Mouse (Mus musculus) heart, postnatal 0 days (tissue): ENCODE results near the gene Otulin. TPM values are rescaled to one million over a fixed set of nuclear protein-coding genes. Genes with fewer than 3 reads are reported as not detected.
A peak's percentile ranks its signal among the peaks of the same experiment; 100 is the strongest.

Source experiments
- ATAC-seq: fragments of 200-750 bp; cut with Nextera tagmentation; 2 replicates; pipeline ENCODE4 v1.8.0; 2017; ENCODE audit warnings: low read depth, moderate number of reproducible peaks, moderate library complexity; ENCODE audit not compliant: insufficient read depth
- DNase-seq: peaks from one replicate; pipeline ENCODE4 v3.0.0-alpha.2; 2016; ENCODE audit warnings: low spot score
- H3K27ac ChIP-seq: fragments of 300-500 bp; sonication (generic); 2 replicates; pipeline ENCODE4 v1.5.1; 2014; ENCODE audit warnings: low read depth, mild to moderate bottlenecking
- H3K27me3 ChIP-seq: fragments of 300-500 bp; sonication (generic); 2 replicates; pipeline ENCODE4 v1.6.1; 2014; ENCODE audit warnings: low read length, mixed read lengths; ENCODE audit not compliant: control insufficient read depth, insufficient read depth
- H3K36me3 ChIP-seq: fragments of 300-500 bp; sonication (generic); replicated peaks from 2 replicates; pipeline ENCODE4 v1.6.1; 2014; ENCODE audit warnings: low read length, mixed read lengths; ENCODE audit not compliant: control insufficient read depth, insufficient read depth
- H3K4me1 ChIP-seq: fragments of 300-500 bp; sonication (generic); 2 replicates; pipeline ENCODE4 v1.6.1; 2014; ENCODE audit warnings: antibody characterized with exemption; ENCODE audit not compliant: control insufficient read depth, insufficient read depth
- H3K4me2 ChIP-seq: fragments of 300-500 bp; sonication (generic); 2 replicates; pipeline ENCODE4 v1.6.1; 2014; ENCODE audit warnings: low read depth, mild to moderate bottlenecking, low read length, moderate library complexity
- H3K4me3 ChIP-seq: fragments of 300-500 bp; sonication (generic); 2 replicates; pipeline ENCODE4 v1.5.1; 2014; ENCODE audit warnings: low read depth, low read length
- H3K9ac ChIP-seq: fragments of 300-500 bp; sonication (generic); replicated peaks from 2 replicates; pipeline ENCODE4 v1.6.1; 2014; ENCODE audit warnings: low read depth, low read length, mixed read lengths
- H3K9me3 ChIP-seq: fragments of 300-500 bp; sonication (generic); replicated peaks from 2 replicates; pipeline ENCODE4 v1.6.1; 2016; ENCODE audit warnings: low read length; ENCODE audit not compliant: control insufficient read depth
- CTCF ChIP-seq: IDR thresholded peaks from 2 replicates; pipeline ENCODE4 v1.5.1; 2016; ENCODE audit warnings: antibody characterized with exemption, control low read depth, low read depth
- EP300 ChIP-seq: IDR thresholded peaks from 2 replicates; pipeline ENCODE4 v1.6.1; 2016; ENCODE audit warnings: antibody characterized with exemption, low read depth
- WGBS: fragments of 180-500 bp; shearing (Covaris S2); extraction: QIAGEN DNeasy Blood & Tissue Kit; methylation state at CpG from one replicate; pipeline ENCODE4 v1.1.7; 2014; 5-methylcytosine and 5-hydroxymethylcytosine counted together
- polyA plus RNA-seq: library from polyadenylated mRNA; unstranded; fragments of >200 nt; fragmentation: Nextera tagmentation; extraction: Ambion mirVana; gene quantifications from 2 replicates; pipeline ENCODE4 v1.2.1, GENCODE M21; 2015
- total RNA-seq: library from RNA; depleted of rRNA; stranded (reverse); fragments of >200 nt; gene quantifications from 2 replicates; pipeline ENCODE4 v1.2.3, GENCODE M21; 2014; ENCODE audit warnings: low replicate concordance

The Otulin gene
- total and polyA plus RNA-seq, 2 experiments from 2014 or later = 26.3 to 36.1 TPM

- Histone ChIP-seq H3K9ac (no peak overlapping the region), H3K36me3 (no peaks in the 10 kb centered on the region), H3K4me2 (no peak overlapping the region), H3K4me1 (no peaks in the 10 kb centered on the region), H3K9me3 (no peaks in the 10 kb centered on the region), H3K27ac (no peak overlapping the region), H3K4me3 (no peak overlapping the region), H3K27me3 (no peaks in the 10 kb centered on the region)
- DNase-seq (no peak), ATAC-seq (no peak)
- WGBS = 85% methylated on average over 3 of the region's 3 CpGs
- TF ChIP-seq CTCF (peak; percentile 74), EP300 (no peak)
Observed at GRCm38 (mm10) chr15:27642895-27643294, 12.4 kb upstream of the Otulin start.

DNA sequence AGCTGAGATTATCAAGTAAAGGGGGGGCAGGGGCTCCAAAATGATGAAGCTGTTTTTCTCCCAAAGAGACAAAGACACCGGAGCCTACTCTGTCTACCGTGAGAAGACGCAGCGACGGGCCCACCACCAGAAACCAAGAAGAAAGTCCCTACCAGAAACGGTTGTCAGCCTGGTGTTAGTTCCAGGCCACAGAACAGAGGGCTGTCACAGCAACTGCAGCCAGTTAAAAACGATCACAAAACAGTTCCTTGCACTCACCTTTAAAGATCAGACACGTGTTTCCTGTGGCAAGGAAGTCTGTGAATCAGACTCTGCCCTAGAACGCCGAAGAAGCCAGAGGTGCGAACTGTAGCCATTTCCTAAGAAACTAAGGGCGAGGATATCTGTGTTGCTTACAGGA, 10.7 kb upstream of the Otulin start:
- no peak overlapping the region for H3K9ac ChIP-seq
- TF ChIP-seq EP300 (no peak), CTCF (no peak)
- no peaks in the 10 kb centered on the region for H3K36me3 ChIP-seq
- 50% methylated on average over 12 of the region's 12 CpGs for WGBS
- no peaks in the 10 kb centered on the region for H3K9me3 ChIP-seq
- no peak for DNase-seq
- ATAC-seq = no peak
- H3K4me3 ChIP-seq = no peak overlapping the region
- no peaks in the 10 kb centered on the region for H3K4me1 ChIP-seq
- H3K4me2 ChIP-seq = no peak overlapping the region
- H3K27ac ChIP-seq = no peak overlapping the region
- H3K27me3 ChIP-seq = no peaks in the 10 kb centered on the region

GRCm38 (mm10) chr15:27633941-27634900, 3.7 kb upstream of the Otulin start:
- no peak overlapping the region for H3K4me2 ChIP-seq
- DNase-seq (no peak), ATAC-seq (no peak)
- TF ChIP-seq EP300 = no peak
- no peak for TF ChIP-seq CTCF
- no peaks in the 10 kb centered on the region for H3K27me3 ChIP-seq
- H3K4me1 ChIP-seq = peaks cover 10% of the 10 kb centered on the region
- no peak overlapping the region for H3K27ac ChIP-seq
- H3K4me3 ChIP-seq = no peak overlapping the region
- H3K9me3 ChIP-seq = no peaks in the 10 kb centered on the region
- H3K36me3 ChIP-seq = no peaks in the 10 kb centered on the region
- WGBS = 65% methylated on average over 8 of the region's 8 CpGs
- no peak overlapping the region for H3K9ac ChIP-seq

GRCm38 (mm10) chr15:27629800-27630600, 493 bp downstream of the Otulin start:
- Histone ChIP-seq H3K4me1 (peaks cover 41% of the 10 kb centered on the region), H3K27ac (peak overlapping the region; percentile 87)

DNA sequence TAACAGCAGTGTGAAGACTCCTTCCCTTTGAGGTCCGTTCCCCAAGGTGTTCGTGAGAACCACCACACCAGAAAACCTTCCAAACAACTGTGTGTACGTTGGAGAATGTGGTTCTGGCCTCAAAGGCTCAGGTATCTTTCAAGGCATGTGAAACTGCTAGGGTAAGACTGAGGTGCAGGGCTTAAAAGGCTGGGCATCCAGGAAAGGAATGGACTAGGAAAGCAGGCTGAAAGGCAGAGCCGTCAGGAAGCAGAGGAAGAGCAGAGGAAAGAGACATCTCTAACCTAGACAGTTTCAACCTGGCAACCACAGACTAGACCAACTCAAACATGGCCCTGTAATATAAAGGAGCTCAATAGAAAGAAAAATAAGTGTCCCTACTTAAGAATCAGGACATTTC, 1.4 kb downstream of the Otulin start:
- peak overlapping the region; percentile 96; the same call in 1 of the 2 replicates for H3K9ac ChIP-seq

More at GRCm38 (mm10) chr15:27629800-27630600, 493 bp downstream of the Otulin start:
- Histone ChIP-seq H3K9me3 (no peaks in the 10 kb centered on the region), H3K4me2 (peak overlapping the region; percentile 67), H3K27me3 (no peaks in the 10 kb centered on the region), H3K4me3 (peak overlapping the region; percentile 97), H3K9ac (peak overlapping the region; percentile 96), H3K36me3 (peaks cover 12% of the 10 kb centered on the region; the same call in 1 of the 2 replicates)
- TF ChIP-seq CTCF = no peak
- TF ChIP-seq EP300 = no peak
- peak; percentile 44 for ATAC-seq
- WGBS = 2% methylated on average over 47 of the region's 53 CpGs
- no peak for DNase-seq

More for the DNA sequence above, 1.4 kb downstream of the Otulin start:
- H3K4me1 ChIP-seq = peaks cover 48% of the 10 kb centered on the region
- no peaks in the 10 kb centered on the region for H3K27me3 ChIP-seq
- ATAC-seq (no peak), DNase-seq (no peak)
- 73% methylated on average over 4 of the region's 4 CpGs for WGBS
- H3K27ac ChIP-seq = no peak overlapping the region
- peaks cover 12% of the 10 kb centered on the region; the same call in 1 of the 2 replicates for H3K36me3 ChIP-seq
- no peaks in the 10 kb centered on the region for H3K9me3 ChIP-seq
- TF ChIP-seq CTCF = no peak
- TF ChIP-seq EP300 = no peak
- H3K4me3 ChIP-seq = peak overlapping the region; percentile 97
- H3K4me2 ChIP-seq = peak overlapping the region; percentile 67
